Mouse (Mus musculus): Measurements from ENCODE around the gene Psma5. TPM values are rescaled to one million over a fixed set of nuclear protein-coding genes. Genes with fewer than 3 reads are reported as not detected.

The Psma5 gene
- total RNA-seq, 2 experiments from 2014 or later: 55.0 to 59.5 TPM

DNA sequence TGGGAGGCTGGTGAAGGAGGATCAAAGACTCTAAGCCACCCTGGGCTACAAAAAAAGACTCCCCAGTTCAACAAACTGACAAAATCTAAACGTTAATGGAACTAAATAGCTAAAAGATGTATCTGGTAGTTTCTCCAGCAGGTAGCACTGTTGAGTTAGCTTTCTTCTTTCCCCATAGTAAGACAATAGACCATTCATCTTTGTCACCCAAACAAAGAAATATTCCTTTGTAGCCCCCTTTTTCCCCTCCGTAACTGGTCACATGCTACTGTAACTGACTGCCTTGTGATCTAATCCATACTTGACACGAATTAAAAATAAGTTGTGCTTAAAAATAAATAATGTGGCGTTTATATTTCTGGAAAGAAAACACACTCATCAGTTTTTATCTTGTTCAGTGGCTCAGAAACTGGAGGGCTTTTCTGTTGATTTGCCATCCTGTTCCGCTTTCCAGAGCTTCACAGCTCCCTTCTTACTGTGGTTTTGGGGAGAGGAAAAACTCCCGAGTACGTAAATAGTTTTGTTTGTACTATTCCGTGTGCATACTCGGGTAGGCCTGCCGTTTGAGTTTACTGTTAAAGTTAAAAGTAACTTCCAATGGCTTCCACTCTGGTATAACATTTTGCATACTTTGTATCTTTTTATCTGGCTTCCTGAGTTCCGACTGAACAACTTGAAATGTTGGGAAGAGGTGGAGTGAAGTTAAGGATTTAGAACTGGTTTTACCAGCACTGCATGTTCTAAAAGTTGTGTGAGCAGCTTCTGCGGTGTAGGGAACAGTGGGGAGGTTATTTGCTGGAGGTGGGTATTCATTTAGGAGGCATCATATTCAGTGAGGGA, 25.9 kb downstream of the Psma5 start:
- DNase-seq: peak; percentile 41 to 70

DNA sequence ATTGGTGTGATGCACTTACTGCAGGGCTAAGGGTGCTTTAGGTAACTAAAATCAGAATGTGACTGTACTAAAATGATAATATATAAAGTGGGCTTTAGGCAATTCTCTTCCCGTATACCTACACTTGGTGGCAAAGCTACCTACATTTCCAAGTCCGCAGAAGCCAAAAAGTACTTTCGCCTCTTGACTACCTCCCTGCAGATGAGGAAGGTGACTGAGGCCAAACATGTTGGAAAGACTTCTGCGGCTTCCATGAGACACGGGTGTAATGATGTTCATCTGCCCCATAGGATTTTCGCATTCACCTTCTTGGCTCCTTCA, 26.5 kb downstream of the Psma5 start:
- peak in 1 of 2 experiments; percentile 25 for DNase-seq

DNA sequence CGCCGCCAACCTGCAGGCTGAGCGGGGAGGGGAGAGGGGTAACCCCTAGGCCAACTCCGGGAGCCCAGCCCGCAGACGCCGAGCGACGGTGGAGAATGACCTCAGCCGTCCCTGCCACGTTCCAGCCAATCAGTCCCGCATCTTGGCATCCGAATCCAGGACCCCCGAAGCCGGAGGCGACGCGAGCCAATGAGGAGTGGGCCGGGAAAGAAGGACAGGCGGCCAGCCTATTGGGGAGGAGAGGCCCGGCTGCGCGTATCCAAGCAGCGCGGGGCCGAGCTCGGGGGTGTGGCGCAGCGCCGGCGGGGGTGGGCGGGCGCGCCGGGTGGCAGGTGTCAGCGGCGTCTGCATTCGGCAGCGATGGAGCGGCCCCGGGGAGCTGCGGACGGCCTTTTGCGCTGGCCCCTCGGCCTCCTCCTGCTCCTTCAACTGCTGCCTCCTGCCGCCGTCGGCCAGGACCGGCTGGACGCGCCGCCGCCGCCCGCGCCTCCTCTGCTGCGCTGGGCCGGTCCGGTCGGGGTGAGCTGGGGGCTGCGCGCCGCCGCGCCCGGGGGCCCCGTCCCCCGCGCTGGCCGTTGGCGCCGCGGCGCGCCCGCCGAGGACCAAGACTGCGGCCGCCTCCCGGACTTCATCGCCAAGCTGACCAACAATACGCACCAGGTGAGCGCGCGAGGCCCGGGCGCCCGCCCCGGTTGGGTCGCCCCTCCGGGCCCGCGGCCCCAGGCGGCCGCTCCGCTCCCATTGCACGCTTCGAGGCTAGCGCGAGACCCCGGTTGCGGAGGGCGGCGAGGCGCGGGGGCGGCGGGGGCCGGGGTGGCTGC, 27.3 kb downstream of the Psma5 start, which contains the start of gene Sort1:
Gene Sort1, plus strand, starts transcription at position 302 of the 821 bp plus-strand sequence.
- DNase-seq: peak; percentile 85 to 88

DNA sequence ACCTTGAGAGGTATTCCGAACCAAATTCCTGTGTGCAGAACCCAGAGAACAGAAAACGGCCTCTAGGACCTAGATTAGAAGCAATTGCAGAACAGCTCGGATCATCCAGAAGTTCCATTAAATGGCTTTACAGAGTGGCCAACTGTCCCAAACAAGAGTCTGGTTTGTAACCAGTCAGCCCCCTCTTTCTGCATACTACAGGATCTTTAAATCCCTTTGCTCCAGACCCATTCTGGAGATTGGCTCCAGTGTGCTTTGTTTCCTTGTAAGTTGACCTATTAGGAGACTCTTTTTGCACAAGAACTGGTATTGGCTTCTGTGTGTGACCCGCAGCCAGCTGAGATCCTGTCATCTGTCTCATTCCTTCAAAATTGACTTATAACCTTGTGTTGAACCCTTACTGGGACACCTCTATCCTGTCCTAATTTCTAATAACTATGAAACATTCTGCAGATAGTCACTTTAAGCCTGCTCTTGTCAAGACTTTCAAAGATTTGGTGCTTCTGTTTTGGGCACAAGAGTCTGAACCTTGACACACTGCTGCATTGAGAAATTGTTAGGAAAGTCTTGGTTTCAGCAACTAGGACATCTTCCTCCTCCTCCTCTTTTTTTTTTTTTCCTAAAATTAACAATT, 28.5 kb downstream of the Psma5 start:
- DNase-seq: no peak

DNA sequence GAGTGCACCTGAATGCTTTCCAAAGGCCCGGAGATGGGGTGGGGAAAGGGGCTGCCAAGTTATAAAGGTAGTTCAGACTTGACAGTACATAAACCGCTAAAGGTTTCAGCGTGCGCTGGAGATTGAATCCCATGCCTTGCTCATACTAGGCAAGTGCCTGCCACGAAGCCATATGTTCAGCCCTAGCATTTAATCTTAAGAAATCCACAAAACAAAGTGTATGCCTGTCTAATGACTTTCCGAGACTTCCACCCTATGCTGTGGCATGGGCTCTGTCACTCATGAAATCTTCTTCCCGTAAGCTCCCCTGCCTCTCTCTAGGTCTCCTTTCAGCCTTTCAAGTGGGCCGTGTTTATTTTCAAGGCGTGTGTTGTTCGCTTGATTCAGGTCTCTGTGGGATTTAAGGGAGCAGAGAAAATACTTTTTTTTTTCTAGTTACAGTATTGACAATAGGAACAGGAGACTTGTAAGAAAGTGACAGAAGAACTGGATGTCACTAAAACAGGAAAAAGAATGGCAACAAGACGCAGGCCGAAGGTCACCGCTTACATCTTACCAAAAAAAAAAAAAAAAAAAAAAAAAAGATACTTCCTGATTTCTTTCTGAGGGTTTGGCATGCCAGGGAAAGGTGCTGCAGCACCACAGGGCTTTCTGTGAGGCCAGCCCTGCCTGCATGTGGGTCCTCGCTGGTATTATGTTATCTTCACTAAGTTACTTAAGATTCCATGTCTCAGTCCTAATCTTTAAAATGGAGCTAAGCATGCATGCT, 30.1 kb downstream of the Psma5 start:
- no peak for DNase-seq

DNA sequence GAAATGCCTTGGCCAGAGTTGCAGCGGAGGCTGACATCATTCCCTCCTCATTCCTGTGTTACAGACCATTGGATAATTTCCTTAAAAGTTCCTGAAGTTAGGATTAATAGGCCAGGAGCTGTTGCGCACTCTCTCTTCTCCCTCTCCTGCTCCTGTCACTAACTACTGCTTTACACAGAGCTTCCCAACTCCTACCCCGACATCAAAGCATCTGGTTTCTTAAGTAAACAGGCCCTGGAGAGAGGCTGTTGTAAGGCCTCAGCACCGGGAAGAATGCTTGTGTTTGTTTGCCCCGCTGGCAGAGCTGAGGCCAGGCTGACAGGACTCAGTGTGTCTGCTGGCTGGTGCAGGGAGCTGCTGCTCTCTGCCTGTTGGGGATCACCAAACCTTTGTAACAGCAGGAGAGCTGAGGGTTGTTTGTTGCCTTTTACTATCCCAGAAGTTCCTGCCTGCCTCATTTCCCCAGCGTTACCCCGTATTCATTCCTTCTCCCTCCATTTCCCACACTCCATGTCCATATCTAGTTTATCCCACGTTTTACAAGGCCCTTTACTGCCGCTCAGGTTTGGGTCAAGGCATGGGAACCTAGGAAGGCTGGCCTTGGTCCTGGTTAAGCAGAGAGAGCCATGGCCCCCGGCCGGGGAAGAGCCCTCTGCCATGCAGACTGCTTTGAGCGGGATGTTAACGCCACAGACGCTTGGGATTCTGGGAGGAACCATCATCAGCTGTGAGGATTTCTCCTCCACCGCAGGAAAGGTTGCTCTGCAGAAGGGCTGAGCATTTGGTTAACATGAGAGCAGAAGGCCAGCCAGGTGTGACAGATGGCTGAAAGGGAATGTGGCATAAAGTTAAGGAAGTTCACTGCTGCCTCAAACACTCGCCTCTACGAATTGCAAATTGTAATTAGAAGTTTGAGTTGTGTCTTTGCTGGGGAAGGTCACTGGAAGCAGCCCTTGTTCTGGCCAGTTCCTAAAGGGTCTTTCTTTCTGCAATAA, 31.4 kb downstream of the Psma5 start:
- no peak for DNase-seq

DNA sequence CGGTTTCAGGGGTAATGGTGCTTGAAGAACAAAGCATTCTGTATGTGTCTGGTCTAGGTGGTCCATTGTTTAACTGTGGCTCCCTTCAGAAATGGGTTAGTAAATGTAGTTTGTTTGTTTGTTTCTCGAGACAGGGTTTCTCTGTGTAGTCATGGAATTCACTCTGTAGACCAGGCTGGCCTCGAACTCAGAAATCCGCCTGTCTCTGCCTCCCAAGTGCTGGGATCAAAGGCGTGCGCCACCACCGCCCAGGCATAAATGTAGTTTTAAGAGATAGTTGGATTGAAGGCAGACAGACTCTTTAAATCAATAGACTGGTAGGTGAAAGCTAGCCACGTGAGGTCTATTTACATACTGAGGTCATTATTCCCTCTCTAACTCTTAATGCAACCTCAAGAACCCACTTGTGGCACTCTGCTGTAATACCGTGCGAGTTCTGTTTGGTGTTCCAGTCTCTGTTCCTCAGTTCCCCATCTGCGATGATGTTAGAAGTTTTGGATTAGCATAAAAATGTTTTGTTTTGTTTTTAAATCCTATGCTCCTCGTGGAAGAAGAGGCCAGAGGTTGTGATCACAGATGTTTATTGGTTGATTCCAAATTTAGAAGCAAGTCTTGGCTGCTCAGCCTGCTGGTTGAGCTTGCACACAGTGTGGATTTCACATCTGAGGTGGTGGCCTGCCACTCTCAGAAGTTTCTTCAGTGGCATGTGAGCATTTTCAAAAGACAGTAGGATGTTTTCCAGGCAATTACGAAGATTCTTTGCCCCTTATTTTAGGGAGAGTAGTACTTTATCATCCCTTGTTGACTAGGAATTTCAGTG, 32.8 kb downstream of the Psma5 start:
- no peak for DNase-seq

DNA sequence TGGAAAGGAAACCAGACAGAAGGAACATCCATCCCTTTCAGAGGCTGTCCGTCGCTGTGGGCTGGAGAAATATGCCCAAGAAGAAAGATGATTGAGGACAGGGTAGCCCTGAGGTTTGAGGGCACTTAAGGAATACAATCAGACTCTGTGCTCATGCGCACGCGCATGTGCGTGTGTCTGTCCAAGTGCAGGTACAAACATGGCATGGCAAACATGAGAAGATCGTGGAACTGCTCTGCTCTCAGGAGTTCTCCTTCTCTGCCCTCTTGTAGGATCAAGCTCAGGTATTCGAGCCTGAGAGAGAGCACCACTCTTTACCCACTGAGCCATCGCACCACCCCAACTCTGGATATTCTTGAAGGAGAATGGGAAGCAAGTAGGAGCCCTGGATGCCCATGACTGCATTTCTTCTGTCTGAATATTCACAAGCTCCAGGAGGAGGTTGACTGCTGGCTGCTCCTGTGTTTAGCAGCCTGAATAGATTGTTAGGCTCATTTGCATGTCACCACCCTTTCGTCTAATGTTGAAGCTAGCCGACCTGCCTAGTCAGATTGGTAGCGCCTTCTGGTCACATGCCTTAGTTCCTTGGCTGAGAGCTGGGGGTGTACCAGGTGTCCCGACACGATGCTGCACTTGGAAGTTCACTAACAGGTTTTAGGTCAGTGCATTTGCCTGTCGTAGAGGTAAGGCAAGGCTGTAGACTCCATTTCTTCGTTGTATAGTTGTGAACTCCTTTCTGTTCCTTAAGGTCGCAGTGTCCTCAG, 34.5 kb downstream of the Psma5 start:
- no peak for DNase-seq

DNA sequence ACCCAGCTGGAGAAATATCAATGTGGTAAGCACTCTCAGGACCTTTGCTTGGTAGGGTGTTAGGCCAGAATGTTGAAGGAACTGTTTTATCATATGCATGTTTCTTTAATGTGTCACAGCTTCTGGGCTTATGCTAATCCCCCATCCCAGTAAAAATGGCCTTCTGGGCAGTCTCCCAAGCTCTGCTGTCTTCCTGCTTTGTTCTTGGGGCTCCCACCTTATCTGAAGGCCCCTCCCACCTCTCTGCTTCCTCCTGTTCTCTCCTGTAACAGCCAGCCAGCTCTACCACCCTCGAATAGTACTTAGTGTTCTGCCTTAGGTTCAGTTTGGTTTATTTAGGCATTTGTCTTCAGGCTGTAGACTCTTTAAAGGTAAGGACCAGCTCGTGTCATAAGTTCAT, 37.7 kb downstream of the Psma5 start:
- DNase-seq: peak; percentile 27 to 57

DNA sequence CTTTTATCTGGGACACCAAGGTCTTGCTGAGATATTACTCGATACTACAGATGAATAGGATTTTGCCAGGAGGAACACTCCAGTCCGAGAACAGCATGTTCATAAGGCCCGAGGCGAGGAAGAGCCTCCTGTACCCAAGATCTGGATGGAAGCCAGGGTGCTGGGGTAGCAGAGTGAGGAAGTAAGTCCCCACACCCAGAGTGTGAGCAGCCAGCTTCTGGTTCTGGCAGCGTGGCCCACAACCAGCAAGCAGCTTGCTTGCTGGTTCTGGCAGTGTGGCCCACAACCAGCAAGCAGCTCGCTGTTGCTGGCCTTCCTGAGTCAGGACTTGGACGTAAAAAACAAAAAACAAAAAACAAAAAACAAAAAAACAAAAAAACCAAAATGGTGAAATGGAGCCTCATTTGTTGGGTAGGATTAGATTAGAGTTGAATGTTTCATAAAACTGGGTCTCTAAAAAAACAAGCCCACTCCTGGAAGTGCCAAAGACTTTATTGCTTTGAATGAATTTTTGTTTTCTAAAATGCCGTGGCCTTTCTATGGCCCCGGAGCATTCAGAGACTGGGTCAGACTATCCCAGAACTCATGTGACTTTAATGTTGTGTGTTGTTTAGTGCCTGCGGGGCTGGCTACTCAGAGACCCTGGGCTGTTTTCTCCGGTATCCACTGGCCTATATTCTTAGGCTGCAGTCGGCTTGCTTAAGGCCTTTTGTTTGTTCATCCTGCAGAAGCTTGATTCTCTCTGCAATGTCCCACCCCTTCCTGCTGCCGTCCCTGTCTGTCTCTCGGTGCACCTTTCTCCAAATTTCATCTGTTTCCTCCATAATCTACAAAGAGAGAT, 38.9 kb downstream of the Psma5 start:
- DNase-seq: peak; percentile 73 to 85

DNA sequence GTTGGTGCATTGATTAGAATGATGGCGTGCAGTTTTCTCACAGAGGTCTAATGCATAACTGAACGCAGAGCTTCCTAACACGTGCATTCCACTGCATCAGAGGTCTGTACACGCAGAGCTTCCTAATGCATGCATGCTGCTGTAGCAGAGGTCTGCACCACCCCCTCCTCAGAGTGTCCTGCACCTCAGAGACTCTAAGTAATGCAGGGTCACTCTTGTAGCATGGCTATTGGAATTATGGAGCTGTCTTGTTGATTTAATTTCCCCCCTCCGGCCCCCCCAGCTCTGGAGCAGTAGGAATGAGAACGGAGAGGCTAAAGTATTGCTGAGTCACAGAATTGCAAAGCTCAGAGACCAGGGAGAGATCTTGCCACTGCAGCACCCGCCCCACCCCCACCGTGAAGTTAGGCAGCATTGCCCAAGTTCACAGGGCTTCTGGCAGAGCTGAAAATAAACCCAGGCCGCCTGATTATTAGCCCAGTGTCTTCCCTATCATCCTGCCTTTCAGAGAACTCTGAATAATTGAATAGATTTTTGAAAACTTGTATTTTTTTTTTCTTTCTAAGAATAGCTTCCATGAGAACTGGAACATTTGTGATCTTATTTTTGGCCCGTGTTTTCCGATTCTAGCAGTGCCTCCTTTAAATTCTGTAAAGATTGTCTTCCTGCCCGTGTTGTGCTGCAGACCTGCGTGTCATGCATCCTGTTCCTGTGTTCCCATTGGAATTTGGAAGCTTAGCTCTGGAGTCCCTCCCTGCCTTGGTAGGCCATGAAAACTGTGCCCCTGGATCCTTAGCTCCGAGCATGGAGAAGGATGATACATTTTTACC, 39.7 kb downstream of the Psma5 start:
- DNase-seq: peak; percentile 73 to 75

DNA sequence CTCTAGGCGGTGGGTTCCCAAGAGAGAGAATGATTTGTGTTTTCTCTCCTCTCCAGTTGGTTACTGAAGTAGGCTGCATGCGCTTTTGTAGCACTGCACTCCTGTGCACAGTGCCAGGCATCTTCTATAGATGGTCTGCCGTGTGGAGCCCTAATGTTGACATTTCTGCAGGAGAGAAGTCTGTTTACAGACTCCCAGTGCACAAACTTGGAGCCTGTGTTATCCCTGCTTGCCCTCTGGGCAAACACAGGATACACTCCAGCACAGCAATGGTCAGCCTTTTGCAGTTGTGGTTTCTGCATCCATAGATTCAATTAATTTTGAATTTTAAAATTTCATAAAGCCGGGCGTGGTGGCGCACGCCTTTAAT, 40.3 kb downstream of the Psma5 start:
- DNase-seq: no peak

DNA sequence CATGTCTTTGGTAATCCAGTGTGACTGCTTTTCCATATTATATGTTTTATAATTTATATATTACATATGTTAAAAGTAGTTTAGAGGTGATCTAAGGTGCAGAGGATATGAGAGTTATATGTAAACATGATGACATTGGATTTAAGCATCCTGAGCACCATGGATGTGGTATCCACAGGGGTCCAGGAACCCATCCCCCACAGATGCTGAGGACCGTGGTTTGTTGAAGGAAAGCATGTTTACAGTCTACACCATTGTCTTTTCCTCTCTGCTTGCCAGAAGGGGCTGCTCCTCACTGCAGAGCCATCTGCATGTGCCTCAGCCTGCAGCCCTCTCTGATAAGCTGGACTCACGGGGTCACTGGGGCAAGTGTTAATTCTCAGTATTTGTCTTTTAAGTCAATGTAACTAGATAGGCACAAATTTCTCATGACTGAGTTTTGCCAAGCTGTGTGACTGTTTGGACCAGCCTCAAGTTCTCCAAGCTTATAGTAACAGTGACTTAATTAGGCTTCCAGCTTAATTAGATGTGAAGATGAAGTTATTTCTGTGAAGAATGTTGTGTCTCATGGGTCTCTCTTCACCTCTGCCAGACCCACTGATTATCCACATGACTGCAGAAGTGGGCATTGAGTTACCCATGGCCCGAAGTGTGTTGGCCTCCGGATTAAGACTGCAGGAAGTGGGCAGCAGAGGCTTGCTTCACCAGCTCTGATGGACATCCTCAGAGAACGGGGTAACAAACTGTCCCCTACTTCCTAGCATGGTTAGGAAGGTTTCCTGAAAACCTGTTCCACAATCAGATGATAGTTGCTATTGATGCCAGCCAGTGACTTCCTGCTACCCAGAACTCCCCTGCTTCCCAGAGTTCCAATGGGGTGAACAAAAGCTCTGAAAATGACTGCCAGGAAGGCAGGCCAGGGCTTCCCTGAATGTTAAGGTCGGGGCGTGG, 41.2 kb downstream of the Psma5 start:
- DNase-seq: no peak

DNA sequence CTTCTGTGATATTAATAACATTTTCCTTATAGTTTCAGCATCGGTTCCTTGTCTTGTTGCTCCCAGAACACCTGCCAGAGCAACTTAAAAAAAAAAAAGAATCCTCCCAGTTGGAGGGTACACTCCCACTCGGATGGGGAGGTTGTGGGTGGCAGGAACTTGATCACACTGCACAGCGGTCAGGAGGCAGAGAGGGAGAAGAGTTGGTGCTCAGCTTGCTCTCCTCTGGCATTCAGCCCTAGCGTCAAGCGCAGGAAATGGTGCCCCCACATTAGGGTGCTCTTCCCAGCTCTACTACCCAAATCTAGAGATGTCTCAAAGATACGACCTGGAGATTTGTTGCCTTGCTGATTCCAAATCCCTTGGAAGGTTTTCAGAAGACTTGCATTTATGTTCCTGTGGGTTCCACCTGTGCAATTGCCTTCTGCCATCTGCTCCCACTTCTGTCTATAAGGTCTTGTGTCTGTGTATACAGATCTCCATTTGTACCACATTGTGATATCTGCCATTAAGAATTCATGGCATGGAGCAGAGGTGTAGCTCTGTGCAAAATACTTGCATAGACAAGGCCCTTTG, 43.8 kb downstream of the Psma5 start:
- no peak for DNase-seq

DNA sequence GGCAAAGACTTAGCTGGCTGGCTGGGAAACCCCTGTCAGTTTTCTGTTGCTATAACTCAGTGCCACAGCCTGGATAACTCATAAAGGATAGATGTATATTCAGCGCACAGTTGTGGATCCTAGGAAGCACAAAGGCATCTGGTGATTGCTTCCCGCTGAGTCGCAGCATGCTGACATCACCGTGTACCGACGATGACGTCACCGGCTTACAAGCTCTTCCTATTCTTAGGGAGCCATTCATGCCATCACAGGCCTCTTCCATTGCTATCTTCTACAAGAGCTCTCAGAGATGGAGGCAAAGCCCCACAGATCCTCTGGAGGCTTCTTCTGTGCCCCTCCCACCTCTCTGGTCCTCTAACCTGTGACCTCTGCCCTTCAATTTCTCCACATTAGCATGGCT, 47.0 kb downstream of the Psma5 start:
- DNase-seq: no peak

DNA sequence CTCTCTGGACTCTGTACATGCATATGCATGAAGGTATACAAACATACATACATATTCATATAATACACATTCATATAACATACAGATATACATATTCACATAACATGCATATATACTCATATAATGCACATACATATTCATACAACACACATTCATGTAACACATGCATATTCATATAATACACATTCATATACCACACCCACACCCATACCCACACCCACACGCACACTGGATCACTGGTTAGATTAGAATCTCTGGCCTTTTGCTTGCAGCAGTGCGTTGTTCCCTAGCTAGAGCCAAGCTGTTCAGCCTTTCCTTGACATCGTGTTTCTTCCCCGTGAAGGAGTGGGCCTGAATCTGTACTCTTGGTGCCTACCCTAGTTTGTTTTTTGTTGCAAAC, 48.0 kb downstream of the Psma5 start:
- no peak for DNase-seq

All from heart, adult 18-20 months (tissue).